In the genomic region with DNA sequence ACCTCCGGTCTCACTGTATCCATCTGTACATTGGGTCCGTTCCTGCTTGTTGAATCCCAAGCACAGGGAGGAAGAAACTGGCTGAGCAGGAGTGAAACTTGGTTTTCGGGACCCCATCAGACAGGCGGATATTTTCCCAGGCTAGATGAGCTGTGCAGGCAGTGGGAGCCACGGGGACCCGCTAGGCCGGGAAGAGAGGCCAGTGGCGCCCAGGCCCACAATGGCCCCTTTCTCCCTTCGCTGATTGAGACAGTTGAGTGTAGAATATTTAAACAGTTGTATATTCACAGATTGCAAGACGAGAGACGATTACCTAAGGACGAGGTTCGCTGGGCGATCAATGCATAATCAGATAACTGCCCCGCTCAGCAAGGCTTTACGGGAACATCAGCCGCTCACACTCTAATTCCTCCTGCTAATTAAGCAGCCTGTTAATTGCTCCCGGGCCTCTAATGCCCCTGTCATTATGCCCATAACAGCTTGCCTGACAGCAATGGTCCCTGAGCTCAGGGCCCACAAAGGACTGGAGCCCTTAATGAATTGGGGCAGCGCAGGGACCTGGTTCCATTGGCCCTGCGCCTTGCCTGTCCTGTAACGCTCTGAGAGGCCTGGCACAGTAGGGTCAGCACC, we compare ENCODE assay signal across 12 mouse cellular contexts. TPM values are rescaled to one million over a fixed set of nuclear protein-coding genes. Genes with fewer than 3 reads are reported as not detected.
DNase-seq lines count a peak whose midpoint lies in the region; ATAC-seq lines count a peak whose summit lies in the region.
"Had no signal": no experiment of that assay in that cellular context is flagged by ENCODE, and none has a peak within 500 bp of the region (broad histone marks: within the 10 kb centered on the region; RNA-seq: fewer than 3 reads in every experiment).

No protein-coding gene starts in this region.

- no peak for DNase-seq in neural tube, embryonic 10.5 days (ENCODE audit: extremely low spot score, low spot score)
- DNase-seq in hindbrain, embryonic 14.5 days (ENCODE audit: low spot score): no peak
- peak; percentile 12 to 22 for DNase-seq in right cerebral cortex, postnatal 36 days (ENCODE audit: low spot score in 2 of 2)
- DNase-seq in adrenal gland, postnatal 25 days: no peak
- no peak for DNase-seq in heart, adult 18-20 months
- DNase-seq: kidney, postnatal 14 days; left cerebral cortex, postnatal 4 days; liver, postnatal 0 days had no signal

- H3K27me3 ChIP-seq in neural tube, embryonic 14.5 days (ENCODE audit: control insufficient read depth, insufficient read depth, low read length): no peaks in the 10 kb centered on the region
- H3K27me3 ChIP-seq in forebrain, embryonic 13.5 days: no peaks in the 10 kb centered on the region
- no peaks in the 10 kb centered on the region for H3K27me3 ChIP-seq in hindbrain, embryonic 14.5 days (ENCODE audit: control insufficient read depth, insufficient read depth, low read length)

- H3K36me3 ChIP-seq in neural tube, embryonic 14.5 days (ENCODE audit: control insufficient read depth, insufficient read depth, low read length): no peaks in the 10 kb centered on the region
- H3K36me3 ChIP-seq in forebrain, embryonic 13.5 days (ENCODE audit: poor library complexity, severe bottlenecking): no peaks in the 10 kb centered on the region
- no peaks in the 10 kb centered on the region for H3K36me3 ChIP-seq in hindbrain, embryonic 14.5 days (replicated peaks; ENCODE audit: control insufficient read depth, insufficient read depth)

- no peaks in the 10 kb centered on the region for H3K9me3 ChIP-seq in neural tube, embryonic 14.5 days (ENCODE audit: control insufficient read depth, low read length)
- no peaks in the 10 kb centered on the region for H3K9me3 ChIP-seq in forebrain, embryonic 13.5 days (replicated peaks)
- H3K9me3 ChIP-seq in hindbrain, embryonic 14.5 days (ENCODE audit: control insufficient read depth, low read length): no peaks in the 10 kb centered on the region
- H3K9me3 ChIP-seq: megakaryocyte, embryonic 14.5 days had no signal

- H3K27ac ChIP-seq in neural tube, embryonic 14.5 days (ENCODE audit: low read depth, low read length): no peak overlapping the region
- peak overlapping the region; percentile 92 for H3K27ac ChIP-seq in forebrain, embryonic 13.5 days
- no peak overlapping the region for H3K27ac ChIP-seq in hindbrain, embryonic 14.5 days

- no peak overlapping the region for H3K4me2 ChIP-seq in neural tube, embryonic 14.5 days (ENCODE audit: low read depth, low read length)
- peak overlapping the region; percentile 22; the same call in 1 of the 2 replicates for H3K4me2 ChIP-seq in forebrain, embryonic 13.5 days
- H3K4me2 ChIP-seq in hindbrain, embryonic 14.5 days (replicated peaks): no peak overlapping the region

- H3K4me3 ChIP-seq in neural tube, embryonic 14.5 days (ENCODE audit: low read depth, low read length): no peak overlapping the region
- no peak overlapping the region for H3K4me3 ChIP-seq in forebrain, embryonic 13.5 days
- no peak overlapping the region for H3K4me3 ChIP-seq in hindbrain, embryonic 14.5 days (replicated peaks; ENCODE audit: low read length)
- H3K4me3 ChIP-seq: erythroblast, embryonic 14.5 days; megakaryocyte, embryonic 14.5 days had no signal

- 40% methylated on average over 21 of the region's 21 CpGs for WGBS in neural tube, embryonic 14.5 days
- WGBS in forebrain, embryonic 13.5 days: 24% methylated on average over 21 of the region's 21 CpGs
- WGBS in hindbrain, embryonic 14.5 days: 50% methylated on average over 21 of the region's 21 CpGs

- no peak overlapping the region for H3K9ac ChIP-seq in neural tube, embryonic 14.5 days (replicated peaks; ENCODE audit: low read depth, low read length)
- H3K9ac ChIP-seq in forebrain, embryonic 13.5 days: 0 out of 2 replicates have a peak overlapping the region, but pooled peaks have one; percentile 12
- no peak overlapping the region for H3K9ac ChIP-seq in hindbrain, embryonic 14.5 days
- H3K9ac ChIP-seq: liver, postnatal 0 days had no signal

- peak; percentile 11; the same call in 1 of the 2 replicates for ATAC-seq in neural tube, embryonic 14.5 days (ENCODE audit: low read depth)
- ATAC-seq in forebrain, embryonic 13.5 days: peak; percentile 88
- ATAC-seq in hindbrain, embryonic 14.5 days (ENCODE audit: low FRiP score): peak; percentile 44; the same call in 1 of the 2 replicates
- ATAC-seq: liver, postnatal 0 days had no signal

- peaks cover 6% of the 10 kb centered on the region for H3K4me1 ChIP-seq in neural tube, embryonic 14.5 days (ENCODE audit: control insufficient read depth, insufficient read depth, low read length)
- H3K4me1 ChIP-seq in forebrain, embryonic 13.5 days: peaks cover 96% of the 10 kb centered on the region
- 0 out of 2 replicates have a peak, but pooled peaks cover 4% of the 10 kb centered on the region for H3K4me1 ChIP-seq in hindbrain, embryonic 14.5 days (replicated peaks; ENCODE audit: control insufficient read depth, insufficient read depth, low read length)
- H3K4me1 ChIP-seq: megakaryocyte, embryonic 14.5 days had no signal

RNA-seq across cellular contexts. Expression of a gene that starts 54.0 kb away (rescaled TPM):
- polyA plus RNA-seq in neural tube, embryonic 14.5 days (2014; fragmentation: Nextera tagmentation; extraction: Ambion mirVana): 4.6 and 5.7 TPM in 2 replicates
- polyA plus RNA-seq in forebrain, embryonic 13.5 days (2015; fragmentation: Nextera tagmentation; extraction: Ambion mirVana): 37.6 and 41.3 TPM in 2 replicates
- polyA plus RNA-seq in hindbrain, embryonic 14.5 days (2014; fragmentation: Nextera tagmentation; extraction: Ambion mirVana): 13.2 and 15.6 TPM in 2 replicates
- 3.9 and 6.5 TPM in 2 replicates for total RNA-seq in adrenal gland, postnatal 25 days (2021)
- total RNA-seq in heart, adult 18-20 months (2021): 10 to 100 TPM; 10.2 to 10.4 TPM

Comparison
In these comparisons a context has a peak if more than half of its experiments do, and no peak if none do; other contexts are left out.
1. ATAC-seq: peak in every context shown above with its lines; median percentile 88 in forebrain, embryonic 13.5 days; 44 in hindbrain, embryonic 14.5 days; 11 in neural tube, embryonic 14.5 days.
2. DNase-seq: peak in right cerebral cortex, postnatal 36 days (2 of 2); none in neural tube, embryonic 10.5 days (single experiment), hindbrain, embryonic 14.5 days (single experiment), adrenal gland, postnatal 25 days (single experiment) and heart, adult 18-20 months (0 of 2).